Mouse (Mus musculus) bone marrow, adult 2 months (tissue): Measurements from ENCODE around the gene Akr1c20.

Experiments used
- CTCF ChIP-seq: fragments of 200-500 bp; IDR thresholded peaks from 2 replicates; pipeline ENCODE4 v1.5.1; 2011; ENCODE audit warnings: low read length, control low read depth; ENCODE audit not compliant: control insufficient read depth, insufficient read depth
- POLR2A ChIP-seq: fragments of 200-500 bp; IDR thresholded peaks from 2 replicates; pipeline ENCODE4 v1.6.1; 2011; ENCODE audit warnings: low read depth, mild to moderate bottlenecking, control low read depth, low read length, borderline replicate concordance; ENCODE audit not compliant: control insufficient read depth

DNA sequence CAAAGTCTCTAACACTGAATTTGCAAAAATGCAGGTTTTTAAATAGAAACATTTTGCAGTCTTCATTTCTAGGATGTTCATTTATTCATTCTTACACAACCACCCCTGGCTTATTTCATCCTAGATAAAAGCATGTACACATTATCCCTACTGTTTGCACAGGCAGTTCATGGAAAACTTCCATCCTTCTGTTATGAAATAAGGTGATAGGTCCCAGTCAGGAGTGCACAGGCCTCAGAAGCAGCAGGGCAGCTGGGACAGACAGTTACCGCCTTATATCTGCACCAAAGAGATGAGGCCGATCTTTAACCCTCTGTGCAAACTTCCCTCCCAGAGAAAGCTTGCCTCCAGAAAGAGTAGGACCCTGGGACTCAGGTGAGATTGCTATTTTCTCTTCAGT lies 8.3 kb downstream of the Akr1c20 start:
- TF ChIP-seq CTCF (no peak), POLR2A (no peak)
